Mouse (Mus musculus) retina, postnatal 7 days (tissue): ENCODE data around the gene Rhobtb1.

ENCODE experiments used
- DNase-seq: peaks from one replicate; pipeline ENCODE4 v3.0.0-alpha.2; 2012; ENCODE audit warnings: low read depth, low spot score

The Rhobtb1 gene

GRCm38 (mm10) chr10:69163216-69163615 is 12.0 kb downstream of the Rhobtb1 start:
- no peak for DNase-seq

GRCm38 (mm10) chr10:69165125-69165524 is 13.9 kb downstream of the Rhobtb1 start:
- peak; percentile 14 for DNase-seq

- DNase-seq, result no peak
Observed at GRCm38 (mm10) chr10:69165847-69166246, 14.6 kb downstream of the Rhobtb1 start.

GRCm38 (mm10) chr10:69166514-69166913 is 15.3 kb downstream of the Rhobtb1 start:
- no peak for DNase-seq

GRCm38 (mm10) chr10:69172412-69172811 is 21.2 kb downstream of the Rhobtb1 start:
- DNase-seq, result no peak

GRCm38 (mm10) chr10:69176116-69176515 is 24.9 kb downstream of the Rhobtb1 start:
- DNase-seq, result no peak

- DNase-seq, result no peak
Observed at GRCm38 (mm10) chr10:69179341-69179740, 28.1 kb downstream of the Rhobtb1 start.

GRCm38 (mm10) chr10:69180997-69181396 is 29.8 kb downstream of the Rhobtb1 start:
- no peak for DNase-seq

- no peak for DNase-seq
Observed at GRCm38 (mm10) chr10:69184903-69185302, 33.7 kb downstream of the Rhobtb1 start.

- DNase-seq, result no peak
Observed at GRCm38 (mm10) chr10:69185431-69185830, 34.2 kb downstream of the Rhobtb1 start.

GRCm38 (mm10) chr10:69185894-69186893 is 35.0 kb downstream of the Rhobtb1 start:
- DNase-seq, result peak; percentile 66

GRCm38 (mm10) chr10:69187773-69188443 is 36.7 kb downstream of the Rhobtb1 start:
- no peak for DNase-seq

- DNase-seq, result no peak
Observed at GRCm38 (mm10) chr10:69190434-69191160, 39.4 kb downstream of the Rhobtb1 start.

GRCm38 (mm10) chr10:69192266-69192665 is 41.0 kb downstream of the Rhobtb1 start:
- no peak for DNase-seq

GRCm38 (mm10) chr10:69193721-69194120 is 42.5 kb downstream of the Rhobtb1 start:
- no peak for DNase-seq

- no peak for DNase-seq
Observed at GRCm38 (mm10) chr10:69204677-69205400, 53.6 kb downstream of the Rhobtb1 start.

- no peak for DNase-seq
Observed at GRCm38 (mm10) chr10:69206081-69206480, 54.8 kb downstream of the Rhobtb1 start.

- DNase-seq, result no peak
Observed at GRCm38 (mm10) chr10:69207481-69207880, 56.2 kb downstream of the Rhobtb1 start.

GRCm38 (mm10) chr10:69207981-69208630 is 56.9 kb downstream of the Rhobtb1 start:
- no peak for DNase-seq

GRCm38 (mm10) chr10:69208705-69209104 is 57.5 kb downstream of the Rhobtb1 start:
- DNase-seq, result no peak

- no peak for DNase-seq
Observed at GRCm38 (mm10) chr10:69210006-69210405, 58.8 kb downstream of the Rhobtb1 start.
